Mouse (Mus musculus) megakaryocyte progenitor cell, adult 5-6 weeks (primary cell): ENCODE results near the gene Zfp654. TPM values are rescaled to one million over a fixed set of nuclear protein-coding genes. Genes with fewer than 3 reads are reported as not detected.
A peak's percentile ranks its signal among the peaks of the same experiment; 100 is the strongest.

Experiments used
- ATAC-seq: replicated peaks from 2 replicates; pipeline ENCODE4 v1.8.0; 2016; ENCODE audit warnings: mild to moderate bottlenecking, moderate TSS enrichment, inconsistent platforms; ENCODE audit not compliant: poor library complexity
- total RNA-seq, 2 experiments: library from RNA; stranded (forward) in 1 of 2; stranded (reverse) in 1 of 2; fragments of 157-497, 149-512 nt in 1 of 2; fragments of 200-1000 nt in 1 of 2; gene quantifications; 2 replicates each; pipeline versions ENCODE4 v1.2.3 to v1.2.4; 2015 to 2017

Gene Zfp654
- total RNA-seq, 2 experiments from 2014 or later = 12.6 to 28.5 TPM

- no peak for ATAC-seq
These were observed 5.5 kb upstream of the Zfp654 start for GRCm38 (mm10) chr16:64856946-64857345.

- no peak for ATAC-seq
These were observed 1.4 kb upstream of the Zfp654 start for GRCm38 (mm10) chr16:64852891-64853290.

- ATAC-seq = peak; percentile 8; the same call in 1 of the 2 replicates
These were observed 1.0 kb upstream of the Zfp654 start for GRCm38 (mm10) chr16:64852441-64852871.

- ATAC-seq = peak; percentile 1
These were observed 328 bp downstream of the Zfp654 start for GRCm38 (mm10) chr16:64851085-64851562.

- ATAC-seq = peak; percentile 12
These were observed 966 bp downstream of the Zfp654 start for GRCm38 (mm10) chr16:64850287-64851084.

- ATAC-seq = no peak
These were observed 5.5 kb downstream of the Zfp654 start for GRCm38 (mm10) chr16:64845947-64846346.

GRCm38 (mm10) chr16:64842374-64842729, 9.1 kb downstream of the Zfp654 start:
- ATAC-seq = no peak

- peak; percentile 87 for ATAC-seq
These were observed 9.7 kb downstream of the Zfp654 start for GRCm38 (mm10) chr16:64841481-64842373.

- ATAC-seq = no peak
These were observed 14.7 kb downstream of the Zfp654 start for GRCm38 (mm10) chr16:64836709-64837108.

GRCm38 (mm10) chr16:64835996-64836545, 15.4 kb downstream of the Zfp654 start:
- peak; percentile 27 for ATAC-seq

- ATAC-seq = peak; percentile 88
These were observed 21.2 kb downstream of the Zfp654 start for GRCm38 (mm10) chr16:64830291-64830690.

GRCm38 (mm10) chr16:64824474-64824873, 27.0 kb downstream of the Zfp654 start:
- no peak for ATAC-seq

- ATAC-seq = no peak
These were observed 27.6 kb downstream of the Zfp654 start for GRCm38 (mm10) chr16:64823890-64824289.

GRCm38 (mm10) chr16:64817094-64817765, 34.2 kb downstream of the Zfp654 start:
- ATAC-seq = peak; percentile 83

GRCm38 (mm10) chr16:64803041-64803440, 48.4 kb downstream of the Zfp654 start:
- ATAC-seq = no peak

GRCm38 (mm10) chr16:64801638-64802037, 49.8 kb downstream of the Zfp654 start:
- ATAC-seq = peak; percentile 99

GRCm38 (mm10) chr16:64800393-64800792, 51.1 kb downstream of the Zfp654 start:
- ATAC-seq = no peak

GRCm38 (mm10) chr16:64794802-64795201, 56.6 kb downstream of the Zfp654 start:
- peak; percentile 79 for ATAC-seq

- no peak for ATAC-seq
These were observed 61.7 kb downstream of the Zfp654 start for GRCm38 (mm10) chr16:64789706-64790105.

- no peak for ATAC-seq
These were observed 75.9 kb downstream of the Zfp654 start for GRCm38 (mm10) chr16:64775516-64775915.

GRCm38 (mm10) chr16:64771431-64771818, 80.0 kb downstream of the Zfp654 start:
- ATAC-seq = no peak
